In the genomic region with DNA sequence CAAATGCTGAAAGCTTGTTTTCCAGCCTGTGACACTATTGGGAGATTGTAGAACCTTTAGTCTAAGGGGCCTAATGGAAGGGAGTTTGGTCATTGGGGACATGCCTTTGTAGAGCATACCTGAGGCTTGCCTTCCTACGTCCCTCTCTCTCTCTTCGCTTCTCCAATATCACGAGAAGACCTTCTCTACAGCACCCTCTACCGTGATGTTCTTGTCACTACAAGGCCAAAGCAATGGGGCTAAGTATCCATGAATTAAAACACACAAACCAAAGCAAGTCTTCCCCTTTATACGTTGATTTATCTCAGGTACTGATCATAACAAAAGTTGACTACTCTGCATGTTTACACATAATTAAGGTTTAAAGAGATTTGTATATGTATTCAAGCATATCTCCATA, we compare ENCODE assay signal across 11 mouse cellular contexts. TPM values are rescaled to one million over a fixed set of nuclear protein-coding genes. Genes with fewer than 3 reads are reported as not detected.
DNase-seq lines count a peak whose midpoint lies in the region; ATAC-seq and TF ChIP-seq lines count a peak whose summit lies in the region.
"Had no signal": no experiment of that assay in that cellular context is flagged by ENCODE, and none has a peak within 500 bp of the region (broad histone marks: within the 10 kb centered on the region; RNA-seq: fewer than 3 reads in every experiment).

No protein-coding gene starts in this region.

- no peak overlapping the region for H3K27ac ChIP-seq in kidney, postnatal 0 days
- H3K27ac ChIP-seq in kidney, embryonic 15.5 days = no peak overlapping the region

- WGBS in kidney, postnatal 0 days = 33% methylated on average over 5 of the region's 5 CpGs
- WGBS in kidney, embryonic 15.5 days = 36% methylated on average over 5 of the region's 5 CpGs

- no peak overlapping the region for H3K9ac ChIP-seq in kidney, postnatal 0 days (ENCODE audit: low read depth, low read length)
- H3K9ac ChIP-seq in kidney, embryonic 15.5 days = no peak overlapping the region

- H3K4me3 ChIP-seq in kidney, postnatal 0 days (replicated peaks; ENCODE audit: low read depth, low read length) = no peak overlapping the region
- H3K4me3 ChIP-seq in kidney, embryonic 15.5 days (replicated peaks) = no peak overlapping the region

- TF ChIP-seq CTCF in kidney, postnatal 0 days (IDR thresholded peaks at IDR 0.05; ENCODE audit: low read depth) = peak; percentile 56; the same call in 1 of the 2 replicates

- no peaks in the 10 kb centered on the region for H3K36me3 ChIP-seq in kidney, postnatal 0 days (ENCODE audit: insufficient read depth, low read length)
- H3K36me3 ChIP-seq in kidney, embryonic 15.5 days = no peaks in the 10 kb centered on the region

- no peaks in the 10 kb centered on the region for H3K9me3 ChIP-seq in kidney, postnatal 0 days (replicated peaks; ENCODE audit: low read length)
- H3K9me3 ChIP-seq in kidney, embryonic 15.5 days (replicated peaks) = no peaks in the 10 kb centered on the region

- peak; percentile 22 for DNase-seq in kidney, postnatal 0 days (ENCODE audit: low spot score)
- peak; percentile 87 for DNase-seq in ES-CJ7 (ENCODE audit: low read depth, low spot score)
- DNase-seq in WW6 (ENCODE audit: low read depth, low spot score) = peak; percentile 31
- DNase-seq in lung, postnatal 10 days = peak; percentile 14
- DNase-seq in ovary, postnatal 36 days (ENCODE audit: low spot score) = no peak
- DNase-seq: gastrocnemius, postnatal 10 days had no signal

- H3K4me2 ChIP-seq in kidney, postnatal 0 days (ENCODE audit: low read length) = no peak overlapping the region
- no peak overlapping the region for H3K4me2 ChIP-seq in kidney, embryonic 15.5 days

- no peak for ATAC-seq in kidney, postnatal 0 days (replicated peaks; ENCODE audit: low FRiP score, low read depth)
- no peak for ATAC-seq in kidney, embryonic 15.5 days (replicated peaks; ENCODE audit: low FRiP score)
- no peak for ATAC-seq in erythroid progenitor cell, adult 5-6 weeks (replicated peaks; ENCODE audit: low FRiP score, poor library complexity, severe bottlenecking)

- no peaks in the 10 kb centered on the region for H3K4me1 ChIP-seq in kidney, postnatal 0 days (replicated peaks; ENCODE audit: insufficient read depth, low read length)
- H3K4me1 ChIP-seq in kidney, embryonic 15.5 days = no peaks in the 10 kb centered on the region

- H3K27me3 ChIP-seq in kidney, postnatal 0 days (ENCODE audit: insufficient read depth, low read length) = no peaks in the 10 kb centered on the region
- no peaks in the 10 kb centered on the region for H3K27me3 ChIP-seq in kidney, embryonic 15.5 days

RNA-seq across cellular contexts. Expression of gene Ttc29, which starts 8.9 kb away (rescaled TPM):
- 0.06 and 0.20 TPM in 2 replicates for polyA plus RNA-seq in kidney, postnatal 0 days (2015; fragmentation: Nextera tagmentation; extraction: Ambion mirVana)
- not detected in 2 replicates for polyA plus RNA-seq in kidney, embryonic 15.5 days (2015; fragmentation: Nextera tagmentation; extraction: Ambion mirVana)
- total RNA-seq in erythroid progenitor cell, adult 5-6 weeks (2015; ENCODE audit: low replicate concordance) = not detected in 2 replicates
- total RNA-seq in erythroid progenitor cell, adult 5-6 weeks (2017; ENCODE audit: low replicate concordance) = not detected in 2 replicates
- total RNA-seq: adrenal gland, adult 18-20 months; gastrocnemius, postnatal 10 days; left cerebral cortex, postnatal 14 days had no signal
- polyA plus RNA-seq: intestine, embryonic 14.5 days had no signal
